In the genomic region with DNA sequence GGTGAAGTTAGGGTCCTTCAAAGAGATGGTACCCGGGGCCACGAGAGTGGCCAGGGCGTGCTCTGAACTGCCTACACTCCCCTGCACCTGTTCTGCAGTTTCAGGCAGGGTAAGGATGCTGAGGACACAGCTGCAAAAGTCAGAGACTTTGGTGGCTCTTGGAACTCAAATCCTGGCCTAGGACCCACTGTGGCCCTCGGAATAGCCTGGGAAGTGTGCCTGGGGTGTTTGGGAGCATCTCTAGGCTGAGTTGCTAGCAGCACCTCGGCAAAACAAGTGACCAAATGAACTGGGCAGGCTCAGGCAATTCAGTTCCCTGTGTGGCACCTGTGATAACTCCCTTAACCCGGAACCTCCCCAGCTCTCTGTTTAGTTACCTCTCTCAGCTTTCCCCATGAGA, we compare ENCODE assay signal across 8 mouse cellular contexts. TPM values are rescaled to one million over a fixed set of nuclear protein-coding genes. Genes with fewer than 3 reads are reported as not detected.
DNase-seq lines count a peak whose midpoint lies in the region; ATAC-seq and TF ChIP-seq lines count a peak whose summit lies in the region.

No protein-coding gene starts in this region.

- DNase-seq in cerebellum, adult 2 months = peak; percentile 42 to 59
- no peak for DNase-seq in cerebellum, adult 18-20 months
- no peak for DNase-seq in MEL (ENCODE audit: low read depth, low spot score)
- DNase-seq in hindbrain, embryonic 10.5 days (ENCODE audit: low spot score) = no peak
- DNase-seq in midbrain, embryonic 11.5 days (ENCODE audit: low spot score, missing footprints) = no peak
- DNase-seq in layer of hippocampus, adult 9-10 months (ENCODE audit: low spot score) = no peak
- no peak for DNase-seq in frontal cortex, postnatal 14 days (ENCODE audit: low spot score in 2 of 2)
- no peak for DNase-seq in layer of hippocampus, adult 8-10 months (ENCODE audit: low spot score in 2 of 2)

- H3K27ac ChIP-seq in cerebellum, adult 2 months (ENCODE audit: insufficient read depth, low read length) = peak overlapping the region; percentile 96
- peak overlapping the region; percentile 69 for H3K27ac ChIP-seq in MEL (ENCODE audit: control insufficient read depth, low read depth, low read length)
- H3K27ac ChIP-seq in hindbrain, embryonic 10.5 days = peak overlapping the region; percentile 50; the same call in 1 of the 2 replicates
- no peak overlapping the region for H3K27ac ChIP-seq in midbrain, embryonic 11.5 days (ENCODE audit: low read depth, low read length)

- H3K4me2 ChIP-seq in midbrain, embryonic 11.5 days = no peak overlapping the region

- H3K79me2 ChIP-seq in MEL (ENCODE audit: control insufficient read depth, insufficient read depth, low read length, poor library complexity) = no peaks in the 10 kb centered on the region; the same call in 1 of the 2 replicates

- H3K4me3 ChIP-seq in cerebellum, adult 2 months (replicated peaks; ENCODE audit: insufficient read depth, low read depth, low read length) = peak overlapping the region; percentile 57
- peak overlapping the region; percentile 45 to 96 for H3K4me3 ChIP-seq in MEL (ENCODE audit: control insufficient read depth in 1 of 2, insufficient read depth in 1 of 2, low read depth in 2 of 2, low read length in 2 of 2)
- peak overlapping the region; percentile 74 for H3K4me3 ChIP-seq in hindbrain, embryonic 10.5 days
- peak overlapping the region; percentile 47 for H3K4me3 ChIP-seq in midbrain, embryonic 11.5 days (ENCODE audit: low read depth, low read length)

- no peak for TF ChIP-seq RAD21 in MEL (IDR thresholded peaks at IDR 0.05; ENCODE audit: low read depth, low read length)

- H3K9ac ChIP-seq in MEL (ENCODE audit: control insufficient read depth, low read depth, low read length, poor library complexity, severe bottlenecking) = peak overlapping the region; percentile 63
- H3K9ac ChIP-seq in midbrain, embryonic 11.5 days (ENCODE audit: low read length) = no peak overlapping the region

- TF ChIP-seq POLR2A in cerebellum, adult 2 months (IDR thresholded peaks at IDR 0.05; ENCODE audit: borderline replicate concordance, insufficient read depth, low read length) = no peak
- TF ChIP-seq POLR2A in MEL (IDR thresholded peaks at IDR 0.05; ENCODE audit: control insufficient read depth in 1 of 2, insufficient read depth in 1 of 2, low read depth in 1 of 2, low read length in 2 of 2, poor library complexity in 1 of 2) = no peak

- TF ChIP-seq EP300 in MEL (IDR thresholded peaks at IDR 0.05; ENCODE audit: low read depth in 1 of 2, low read length in 2 of 2) = no peak

- no peaks in the 10 kb centered on the region for H3K9me3 ChIP-seq in MEL (replicated peaks; ENCODE audit: insufficient read depth, low read length)
- H3K9me3 ChIP-seq in hindbrain, embryonic 10.5 days = no peaks in the 10 kb centered on the region
- no peaks in the 10 kb centered on the region for H3K9me3 ChIP-seq in midbrain, embryonic 11.5 days (ENCODE audit: control insufficient read depth, low read length)

- H3K36me3 ChIP-seq in MEL (ENCODE audit: control insufficient read depth in 1 of 2, insufficient read depth in 2 of 2, low read length in 2 of 2) = peaks cover 0 to 18% of the 10 kb centered on the region in 2 experiments; a peak in 2 of 4 replicates
- no peaks in the 10 kb centered on the region for H3K36me3 ChIP-seq in hindbrain, embryonic 10.5 days
- no peaks in the 10 kb centered on the region for H3K36me3 ChIP-seq in midbrain, embryonic 11.5 days (ENCODE audit: control insufficient read depth, insufficient read depth, low read length)

- 5% methylated on average over 6 of the region's 6 CpGs for WGBS in cerebellum, adult 2 months
- WGBS in hindbrain, embryonic 10.5 days = 19% methylated on average over 6 of the region's 6 CpGs
- 17% methylated on average over 6 of the region's 6 CpGs for WGBS in midbrain, embryonic 11.5 days

- peaks cover 20% of the 10 kb centered on the region for H3K4me1 ChIP-seq in cerebellum, adult 2 months (ENCODE audit: control insufficient read depth, insufficient read depth, low read length)
- H3K4me1 ChIP-seq in MEL (ENCODE audit: control insufficient read depth in 1 of 2, insufficient read depth in 2 of 2, low read length in 2 of 2) = peaks cover 19 to 21% of the 10 kb centered on the region in 2 experiments
- H3K4me1 ChIP-seq in hindbrain, embryonic 10.5 days (replicated peaks) = peaks cover 43% of the 10 kb centered on the region
- H3K4me1 ChIP-seq in midbrain, embryonic 11.5 days (ENCODE audit: control insufficient read depth, insufficient read depth, low read length) = peaks cover 21% of the 10 kb centered on the region

- no peaks in the 10 kb centered on the region for H3K27me3 ChIP-seq in cerebellum, adult 2 months (ENCODE audit: control insufficient read depth, insufficient read depth, low read length)
- H3K27me3 ChIP-seq in MEL (ENCODE audit: control insufficient read depth in 1 of 2, insufficient read depth in 2 of 2, low read length in 2 of 2) = no peaks in the 10 kb centered on the region
- peaks cover 59% of the 10 kb centered on the region for H3K27me3 ChIP-seq in hindbrain, embryonic 10.5 days (ENCODE audit: insufficient read depth, poor library complexity, severe bottlenecking)
- H3K27me3 ChIP-seq in midbrain, embryonic 11.5 days (ENCODE audit: control insufficient read depth, insufficient read depth, low read length) = peaks cover 35% of the 10 kb centered on the region

- TF ChIP-seq CTCF in cerebellum, adult 2 months (IDR thresholded peaks at IDR 0.05; ENCODE audit: borderline replicate concordance, insufficient read depth, low read depth, low read length) = no peak
- TF ChIP-seq CTCF in MEL (IDR thresholded peaks at IDR 0.05 in 2 of 3, conservative IDR thresholded peaks at IDR 0.05 in 1 of 3; ENCODE audit: control insufficient read depth in 1 of 3, insufficient read depth in 1 of 3, low read depth in 2 of 3, low read length in 3 of 3, poor library complexity in 1 of 3, severe bottlenecking in 1 of 3) = no peak

- no peak for ATAC-seq in midbrain, embryonic 11.5 days (ENCODE audit: low FRiP score)

TF ChIP-seq in MEL, 35 proteins besides CTCF, POLR2A, EP300 and RAD21:
- TF ChIP-seq HCFC1 (IDR thresholded peaks at IDR 0.05; ENCODE audit: low read depth, low read length) = no peak
- TF ChIP-seq ZKSCAN1 (IDR thresholded peaks at IDR 0.05; ENCODE audit: low read depth, low read length) = no peak

RNA-seq across cellular contexts. Expression of gene Tmod1, which starts 1.2 kb away (rescaled TPM):
- polyA plus RNA-seq in cerebellum, adult 2 months (2012; rRNA removed) = 55.4 and 55.7 TPM in 2 replicates
- total RNA-seq in MEL (2012; rRNA removed) = 2.2 and 2.3 TPM in 2 replicates
- 1 to 10 TPM in 1 of 2 experiments, not detected in 1; 8.1 TPM for polyA plus RNA-seq in MEL (2012; ENCODE audit: insufficient read depth in 1 of 2, insufficient read length in 2 of 2, low read depth in 1 of 2, low replicate concordance in 2 of 2, missing spikeins in 1 of 2)
- polyA plus RNA-seq in hindbrain, embryonic 10.5 days (2016; fragmentation: Nextera tagmentation; extraction: Ambion mirVana) = 2.9 and 3.4 TPM in 2 replicates
- polyA plus RNA-seq in midbrain, embryonic 11.5 days (2014; fragmentation: Nextera tagmentation; extraction: Ambion mirVana) = 2.7 and 3.4 TPM in 2 replicates
- 10 to 100 TPM; 22.4 to 30.0 (median 28.9) TPM for total RNA-seq in layer of hippocampus, adult 8-10 months (2022)

Comparison
In these comparisons a context has a peak if more than half of its experiments do, and no peak if none do; other contexts are left out.
1. DNase-seq: peak in cerebellum, adult 2 months (2 of 2); none in cerebellum, adult 18-20 months (0 of 2), MEL (single experiment), hindbrain, embryonic 10.5 days (single experiment), midbrain, embryonic 11.5 days (single experiment), layer of hippocampus, adult 9-10 months (single experiment), frontal cortex, postnatal 14 days (0 of 2) and layer of hippocampus, adult 8-10 months (0 of 2).
2. Peak in every context shown above with its lines, with median percentiles within 50 percentile points of each other: H3K4me3 ChIP-seq.